Mouse (Mus musculus) kidney, postnatal 25 days (tissue): ENCODE measurements around the gene Oprm1.
"Not testable (repeated sequence)": the region's sequence is repeated elsewhere in the genome, so short reads cannot be mapped to it uniquely, and the experiment has no call there.

Experiments
- DNase-seq, 2 experiments: peaks; one replicate each; pipeline ENCODE4 v3.0.0; 2021; ENCODE audit warnings: mixed read lengths in 2 of 2

Oprm1 gene

GRCm38 (mm10) chr10:6758206-6758605 lies at the start of gene Oprm1:
Gene Oprm1, plus strand, starts transcription at chr10:6758506.
- no peak for DNase-seq

- no peak for DNase-seq
Measured at GRCm38 (mm10) chr10:6717181-6717948, 40.9 kb upstream of the Oprm1 start.

- no peak for DNase-seq
Measured at GRCm38 (mm10) chr10:6723765-6724164, 34.5 kb upstream of the Oprm1 start.

- no peak for DNase-seq
Measured at GRCm38 (mm10) chr10:6728469-6728868, 29.8 kb upstream of the Oprm1 start.

- DNase-seq: no peak
Measured at GRCm38 (mm10) chr10:6753375-6753774, 4.9 kb upstream of the Oprm1 start.

GRCm38 (mm10) chr10:6761287-6761811 lies 3.0 kb downstream of the Oprm1 start, which contains the start of gene Gm10945:
Gene Gm10945, minus strand, starts transcription at chr10:6761761.
- DNase-seq: peak in 1 of 2 experiments; percentile 7

- DNase-seq: peak; percentile 33 to 37
Measured at GRCm38 (mm10) chr10:6788517-6789237, 30.4 kb downstream of the Oprm1 start.

- no peak for DNase-seq
Measured at GRCm38 (mm10) chr10:6790226-6790625, 31.9 kb downstream of the Oprm1 start.

- no peak for DNase-seq
Measured at GRCm38 (mm10) chr10:6820626-6821025, 62.3 kb downstream of the Oprm1 start.

GRCm38 (mm10) chr10:6842225-6842624 lies 83.9 kb downstream of the Oprm1 start:
- DNase-seq: no peak

- no peak for DNase-seq
Measured at GRCm38 (mm10) chr10:6846283-6846682, 88.0 kb downstream of the Oprm1 start.

GRCm38 (mm10) chr10:6848162-6848754 lies 90.0 kb downstream of the Oprm1 start:
- DNase-seq: no peak

GRCm38 (mm10) chr10:6848834-6849233 lies 90.5 kb downstream of the Oprm1 start:
- no peak for DNase-seq

GRCm38 (mm10) chr10:6855812-6856211 lies 97.5 kb downstream of the Oprm1 start:
- DNase-seq: no peak

GRCm38 (mm10) chr10:6871418-6872072 lies 113.2 kb downstream of the Oprm1 start:
- no peak for DNase-seq

GRCm38 (mm10) chr10:6873917-6874316 lies 115.6 kb downstream of the Oprm1 start:
- no peak for DNase-seq

- DNase-seq: no peak
Measured at GRCm38 (mm10) chr10:6878276-6878881, 120.1 kb downstream of the Oprm1 start.

GRCm38 (mm10) chr10:6882041-6882440 lies 123.7 kb downstream of the Oprm1 start:
- not testable (repeated sequence) for DNase-seq

GRCm38 (mm10) chr10:6885460-6885859 lies 127.2 kb downstream of the Oprm1 start:
- no peak for DNase-seq

GRCm38 (mm10) chr10:6889640-6890245 lies 131.4 kb downstream of the Oprm1 start:
- DNase-seq: peak; percentile 10 to 39

GRCm38 (mm10) chr10:6890348-6891009 lies 132.2 kb downstream of the Oprm1 start:
- peak in 1 of 2 experiments; percentile 35 for DNase-seq
